Mouse (Mus musculus) spleen, adult 2 months (tissue): ENCODE data around the gene Rcvrn.

Source experiments
- CTCF ChIP-seq: fragments of 200-500 bp; IDR thresholded peaks from 2 replicates; pipeline ENCODE4 v1.5.1; 2011; ENCODE audit warnings: mild to moderate bottlenecking, inconsistent platforms; ENCODE audit not compliant: insufficient read depth, insufficient read length, insufficient replicate concordance; ENCODE audit errors: extremely low read depth
- POLR2A ChIP-seq: fragments of 200-500 bp; IDR thresholded peaks from 2 replicates; pipeline ENCODE4 v1.6.1; 2011; ENCODE audit warnings: low read depth, low read length, inconsistent platforms

DNA sequence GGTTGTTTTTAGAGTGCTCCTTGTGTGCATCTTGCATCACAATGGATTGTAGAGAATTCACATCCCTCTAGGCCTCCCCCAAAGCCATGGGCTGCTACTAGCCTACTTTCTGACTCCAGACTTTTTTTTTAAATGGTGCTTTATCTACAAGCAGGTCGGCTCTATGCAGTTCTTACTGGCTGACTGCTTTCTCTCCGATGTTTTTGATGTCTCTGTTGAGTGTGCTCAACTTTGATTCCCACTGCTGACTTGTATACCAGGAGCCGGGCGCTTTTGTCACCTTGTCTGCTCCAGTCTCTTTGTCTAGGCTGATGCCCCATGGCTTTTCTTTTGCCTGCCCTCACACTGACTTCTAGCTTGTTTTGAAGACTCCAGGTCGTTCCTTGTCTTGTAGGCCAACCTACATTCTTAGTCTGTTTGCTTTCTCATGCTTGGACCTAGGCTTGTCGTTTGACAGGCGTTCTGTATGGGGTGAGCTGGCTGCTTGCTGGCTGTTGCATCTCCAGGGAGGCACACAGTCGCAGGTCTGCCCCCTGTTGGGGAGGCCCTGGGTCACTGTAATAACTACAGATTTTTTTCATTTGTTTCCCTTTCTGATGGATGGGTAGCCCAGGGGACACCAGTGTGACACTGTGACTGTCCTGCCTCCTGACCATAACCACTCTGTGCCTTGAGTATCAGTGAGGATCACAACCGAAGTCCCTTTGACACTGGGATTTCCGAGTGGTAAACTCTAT is 45.0 kb upstream of the Rcvrn start:
- TF ChIP-seq CTCF: no peak
- no peak for TF ChIP-seq POLR2A
